Mouse (Mus musculus) kidney, postnatal 25 days (tissue): ENCODE measurements around the gene Eln.

Experiments
- DNase-seq, 2 experiments: peaks; one replicate each; pipeline ENCODE4 v3.0.0; 2021; ENCODE audit warnings: mixed read lengths in 2 of 2

Gene Eln

GRCm38 (mm10) chr5:134683813-134684212 lies 63.3 kb downstream of the Eln start:
- no peak for DNase-seq

- peak; percentile 31 to 51 for DNase-seq
Observed at GRCm38 (mm10) chr5:134680238-134680637, 66.9 kb downstream of the Eln start.

GRCm38 (mm10) chr5:134678827-134679546 lies 68.1 kb downstream of the Eln start:
- DNase-seq, result peak; percentile 30 to 69

- DNase-seq, result peak; percentile 23 to 62
Observed at GRCm38 (mm10) chr5:134678031-134678430, 69.1 kb downstream of the Eln start.

- no peak for DNase-seq
Observed at GRCm38 (mm10) chr5:134677491-134677890, 69.6 kb downstream of the Eln start.

- DNase-seq, result peak; percentile 87 to 91
Observed at GRCm38 (mm10) chr5:134675956-134676759, 71.0 kb downstream of the Eln start.

GRCm38 (mm10) chr5:134674977-134675376 lies 72.1 kb downstream of the Eln start:
- no peak for DNase-seq

GRCm38 (mm10) chr5:134672611-134673010 lies 74.5 kb downstream of the Eln start:
- no peak for DNase-seq

- DNase-seq, result no peak
Observed at GRCm38 (mm10) chr5:134672198-134672516, 75.0 kb downstream of the Eln start.

- peak in 1 of 2 experiments; percentile 44 for DNase-seq
Observed at GRCm38 (mm10) chr5:134671335-134672197, 75.6 kb downstream of the Eln start.

- no peak for DNase-seq
Observed at GRCm38 (mm10) chr5:134669001-134669708, 78.0 kb downstream of the Eln start.

- DNase-seq, result peak in 1 of 2 experiments; percentile 56
Observed at GRCm38 (mm10) chr5:134668495-134668894, 78.6 kb downstream of the Eln start.

GRCm38 (mm10) chr5:134656708-134657107 lies 90.4 kb downstream of the Eln start:
- no peak for DNase-seq
